Mouse (Mus musculus) lung, adult 2 months (tissue): ENCODE results near the gene Hist1h4d. TPM values are rescaled to one million over a fixed set of nuclear protein-coding genes. Genes with fewer than 3 reads are reported as not detected.
"Not testable (repeated sequence)": the region's sequence is repeated elsewhere in the genome, so short reads cannot be mapped to it uniquely, and the experiment has no call there.

Experiments used
- DNase-seq: peaks from one replicate; pipeline ENCODE4 v3.0.0; 2022
- H3K4me1 ChIP-seq: fragments of 200-500 bp; 2 replicates; pipeline ENCODE4 v1.6.1; 2011; ENCODE audit warnings: low read length; ENCODE audit not compliant: control insufficient read depth, insufficient read depth
- H3K4me3 ChIP-seq: fragments of 200-500 bp; replicated peaks from 2 replicates; pipeline ENCODE3; 2011; ENCODE audit warnings: low read depth, mild to moderate bottlenecking, control low read depth, low read length; ENCODE audit errors: extremely low read depth
- CTCF ChIP-seq: fragments of 200-500 bp; IDR thresholded peaks from 2 replicates; pipeline ENCODE4 v1.5.1; 2011; ENCODE audit warnings: mild to moderate bottlenecking, low read length, control low read depth; ENCODE audit not compliant: insufficient read depth
- POLR2A ChIP-seq: fragments of 200-500 bp; IDR thresholded peaks from 2 replicates; pipeline ENCODE4 v1.6.1; 2011; ENCODE audit warnings: low read depth, mild to moderate bottlenecking, control low read depth, low read length, borderline replicate concordance; ENCODE audit errors: extremely low read depth
- WGBS: fragments of 180-500 bp; shearing (Covaris S2); methylation state at CpG from one replicate; pipeline ENCODE4 v1.1.7; 2018; 5-methylcytosine and 5-hydroxymethylcytosine counted together
- polyA plus RNA-seq: library from polyadenylated mRNA; depleted of rRNA; stranded (reverse); fragments of >200 nt; gene quantifications from 2 replicates; pipeline ENCODE4 v1.2.3, GENCODE M21; 2012

Gene Hist1h4d
- polyA plus RNA-seq, 1 experiment, result 9.0 TPM

DNA sequence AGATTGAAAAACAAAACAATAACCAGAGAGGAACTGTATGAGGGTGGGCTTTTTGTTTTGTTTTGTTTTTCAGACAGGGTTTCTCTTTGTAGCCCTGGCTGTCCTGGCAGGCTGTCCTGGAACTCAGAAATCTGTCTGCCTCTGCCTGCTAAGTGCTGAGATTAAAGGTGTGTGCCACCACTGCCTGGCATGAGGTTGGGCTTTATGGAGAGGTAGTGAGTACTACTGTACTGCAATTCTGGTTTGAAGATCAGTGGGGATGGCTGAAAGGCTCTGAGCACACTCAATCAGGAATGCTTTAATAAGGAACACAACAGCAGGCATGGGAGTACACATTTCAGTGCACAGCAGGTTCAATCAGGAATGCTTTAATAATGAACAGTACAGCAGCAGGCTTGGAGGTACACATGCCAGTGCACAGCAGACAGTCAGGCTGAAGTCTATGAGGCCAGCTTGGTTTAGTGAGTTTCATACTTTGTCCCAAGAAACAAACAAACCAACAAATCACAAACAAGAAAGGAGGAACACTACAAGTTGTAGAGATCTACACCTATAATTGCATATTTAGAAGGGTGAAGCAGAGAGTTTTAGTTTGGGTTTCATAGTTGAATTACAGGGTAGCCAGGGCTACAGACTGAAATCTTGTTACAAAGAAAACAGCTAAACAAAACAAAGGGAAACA lies 2.1 kb downstream of the Hist1h4d start:
- no peak for DNase-seq
- TF ChIP-seq CTCF (no peak), POLR2A (no peak)
- H3K4me1 ChIP-seq, result peaks cover 2% of the 10 kb centered on the region; the same call in 1 of the 2 replicates
- H3K4me3 ChIP-seq, result no peak overlapping the region

DNA sequence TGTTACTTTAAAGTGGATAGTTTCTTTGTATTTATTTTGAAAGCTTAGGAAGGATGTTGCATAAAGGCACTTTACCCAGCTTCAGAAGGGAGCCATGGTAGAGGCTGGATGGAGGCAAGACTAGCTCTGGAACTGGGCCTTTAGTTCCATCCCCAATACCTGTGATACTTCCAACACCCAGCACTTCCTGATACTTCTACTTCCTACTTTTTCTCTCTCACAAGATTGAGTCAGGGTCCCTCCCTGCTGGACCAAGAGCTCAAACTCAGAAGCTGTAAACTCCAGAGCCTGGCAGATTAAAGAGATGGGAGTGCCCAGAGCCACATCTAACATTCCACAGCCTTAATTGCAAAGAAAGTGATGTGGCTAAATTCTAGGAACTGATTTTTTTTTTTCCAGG lies 2.9 kb downstream of the Hist1h4d start:
- Histone ChIP-seq H3K4me3 (peak overlapping the region; percentile 11), H3K4me1 (peaks cover 2% of the 10 kb centered on the region; the same call in 1 of the 2 replicates)
- peak; percentile 15 for DNase-seq
- TF ChIP-seq CTCF, result no peak
- TF ChIP-seq POLR2A, result no peak

DNA sequence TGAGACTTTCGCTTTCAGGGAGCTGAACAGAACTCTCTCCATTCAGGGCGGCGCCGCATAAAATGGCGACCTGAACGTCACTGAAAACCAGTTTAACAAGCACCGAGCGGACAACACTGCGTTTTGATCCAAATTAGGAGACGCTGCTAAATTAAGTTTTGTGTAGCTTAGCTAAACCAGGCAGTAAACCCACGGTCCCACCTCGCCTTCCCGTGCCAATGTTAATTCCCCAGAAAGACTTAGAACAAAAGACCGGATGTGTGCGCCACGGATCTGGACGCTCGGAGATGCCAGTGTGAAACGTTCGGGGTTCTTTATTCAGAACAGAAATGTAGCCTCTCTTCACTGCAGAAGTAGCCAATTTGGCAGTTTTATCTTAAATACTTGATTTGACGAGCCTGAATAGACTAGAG lies 3.6 kb downstream of the Hist1h4d start:
- DNase-seq, result peak; percentile 78
- WGBS, result under 1% methylated on average over 21 of the region's 21 CpGs

DNA sequence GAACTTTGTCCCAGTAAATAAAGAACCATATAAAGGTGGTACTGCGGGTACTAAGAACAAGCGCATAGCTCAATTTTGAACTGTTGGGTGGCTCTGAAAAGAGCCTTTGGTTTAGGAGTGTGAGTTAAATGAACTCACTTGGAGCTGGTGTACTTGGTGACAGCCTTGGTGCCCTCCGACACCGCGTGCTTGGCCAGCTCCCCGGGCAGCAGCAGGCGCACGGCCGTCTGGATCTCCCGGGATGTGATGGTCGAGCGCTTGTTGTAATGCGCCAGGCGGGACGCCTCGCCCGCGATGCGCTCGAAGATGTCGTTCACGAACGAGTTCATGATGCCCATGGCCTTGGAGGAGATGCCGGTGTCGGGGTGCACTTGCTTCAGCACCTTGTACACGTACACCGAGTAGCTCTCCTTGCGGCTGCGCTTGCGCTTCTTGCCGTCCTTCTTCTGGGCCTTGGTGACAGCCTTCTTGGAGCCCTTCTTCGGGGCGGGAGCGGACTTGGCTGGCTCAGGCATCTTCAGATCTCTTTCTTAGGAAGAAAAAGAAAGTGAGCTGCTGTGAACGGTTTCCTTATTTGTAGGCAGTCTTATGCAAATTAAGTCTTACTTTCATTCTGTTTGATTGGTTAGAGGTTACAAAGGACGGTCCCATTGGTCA lies 4.2 kb downstream of the Hist1h4d start:
- peak; percentile 63 for DNase-seq
- H3K4me3 ChIP-seq, result peak overlapping the region; percentile 91
- not testable (repeated sequence) for H3K4me1 ChIP-seq
- TF ChIP-seq POLR2A, result peak; percentile 97
- under 1% methylated on average over 34 of the region's 36 CpGs for WGBS

More for the DNA sequence above, 3.6 kb downstream of the Hist1h4d start:
- Histone ChIP-seq H3K4me1 (peaks cover 2% of the 10 kb centered on the region; the same call in 1 of the 2 replicates), H3K4me3 (peak overlapping the region; percentile 91)
- TF ChIP-seq CTCF, result no peak
- peak; percentile 59; the same call in 1 of the 2 replicates for TF ChIP-seq POLR2A

DNA sequence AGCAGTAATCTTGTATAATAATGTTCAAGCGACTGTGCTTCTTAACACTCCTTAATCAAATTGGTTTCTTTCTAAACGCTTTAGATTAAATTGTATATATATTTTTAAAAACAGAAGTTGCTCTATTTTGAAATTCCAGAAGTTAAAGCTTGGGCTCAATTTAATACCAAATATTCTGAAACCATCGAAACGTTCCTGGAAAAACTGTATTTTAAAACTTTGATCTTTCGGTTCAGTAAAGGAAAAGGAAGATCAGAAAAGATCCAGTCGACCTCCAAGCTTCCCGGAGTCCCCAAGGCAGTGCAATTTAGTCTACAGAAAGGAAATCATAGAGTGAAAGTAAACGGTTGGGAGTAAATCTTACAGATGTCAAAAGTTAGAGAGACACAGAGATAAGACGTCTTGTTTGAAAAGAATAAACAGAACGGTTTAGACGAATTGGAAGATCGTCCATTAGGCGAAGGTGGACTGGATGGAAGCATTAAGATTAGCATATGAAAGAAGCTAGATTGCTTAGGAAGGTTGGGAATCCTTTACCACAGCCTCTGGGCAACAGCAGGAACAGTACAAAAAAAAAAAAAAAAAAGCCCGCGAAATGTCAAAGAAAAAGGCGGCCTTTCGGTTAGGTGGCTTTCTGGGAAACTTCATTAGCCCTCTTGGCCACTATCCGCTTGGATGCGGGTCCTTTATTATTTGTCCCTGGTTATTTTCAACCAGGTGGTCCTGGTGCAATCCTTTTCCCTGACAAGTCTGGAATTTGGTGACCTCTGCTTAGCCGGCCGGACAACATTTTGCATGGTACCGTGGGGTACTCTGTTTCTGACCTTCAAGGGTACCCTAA lies 4.9 kb downstream of the Hist1h4d start:
- WGBS, result 2% methylated on average over 22 of the region's 22 CpGs
- peak; percentile 16 for DNase-seq
- Histone ChIP-seq H3K4me1 (peaks cover 2% of the 10 kb centered on the region; the same call in 1 of the 2 replicates), H3K4me3 (peak overlapping the region; percentile 64)
- TF ChIP-seq POLR2A (no peak), CTCF (no peak)

DNA sequence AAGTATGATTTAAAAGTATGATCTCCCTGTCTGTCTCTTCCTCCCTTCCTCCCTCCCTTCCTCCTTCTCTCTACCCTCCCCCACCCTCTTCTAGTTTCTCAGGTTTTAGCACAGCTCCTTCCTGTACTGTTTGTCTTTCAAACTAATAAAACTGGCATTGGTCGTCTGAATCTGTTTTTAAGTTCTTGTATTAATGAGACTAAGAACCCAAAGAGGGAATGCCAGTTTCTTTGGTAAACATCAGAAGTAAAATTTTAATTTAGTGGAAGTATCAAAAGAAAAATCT lies 5.5 kb downstream of the Hist1h4d start:
- DNase-seq, result no peak
- Histone ChIP-seq H3K4me1 (peaks cover 2% of the 10 kb centered on the region; the same call in 1 of the 2 replicates), H3K4me3 (no peak overlapping the region)
- WGBS, result 0% methylated on average over 1 of the region's 1 CpGs
- TF ChIP-seq POLR2A (no peak), CTCF (no peak)

DNA sequence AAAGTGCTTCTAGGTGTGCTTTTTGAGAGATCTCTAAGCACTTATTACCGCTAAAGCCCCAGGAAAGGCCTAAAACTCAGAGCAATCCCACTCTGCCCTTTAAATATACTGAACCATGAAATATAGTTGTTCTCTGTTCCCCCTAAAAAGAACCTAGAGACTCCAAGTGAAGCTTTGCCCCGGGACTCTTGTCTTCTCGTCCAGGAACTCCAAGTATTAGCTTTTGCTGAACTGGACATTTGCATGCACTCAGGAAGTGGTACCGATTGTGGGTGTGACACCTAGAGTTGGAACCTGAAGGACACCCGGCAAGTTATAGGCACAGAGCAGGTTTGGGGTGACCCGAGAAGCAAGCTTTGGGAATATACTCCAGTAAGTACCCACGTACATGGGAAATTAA lies 9.8 kb downstream of the Hist1h4d start:
- WGBS, result 87% methylated on average over 7 of the region's 7 CpGs
- DNase-seq, result no peak
- no peak overlapping the region for H3K4me3 ChIP-seq
- peaks cover 5% of the 10 kb centered on the region; the same call in 1 of the 2 replicates for H3K4me1 ChIP-seq
- no peak for TF ChIP-seq CTCF
- TF ChIP-seq POLR2A, result no peak

DNA sequence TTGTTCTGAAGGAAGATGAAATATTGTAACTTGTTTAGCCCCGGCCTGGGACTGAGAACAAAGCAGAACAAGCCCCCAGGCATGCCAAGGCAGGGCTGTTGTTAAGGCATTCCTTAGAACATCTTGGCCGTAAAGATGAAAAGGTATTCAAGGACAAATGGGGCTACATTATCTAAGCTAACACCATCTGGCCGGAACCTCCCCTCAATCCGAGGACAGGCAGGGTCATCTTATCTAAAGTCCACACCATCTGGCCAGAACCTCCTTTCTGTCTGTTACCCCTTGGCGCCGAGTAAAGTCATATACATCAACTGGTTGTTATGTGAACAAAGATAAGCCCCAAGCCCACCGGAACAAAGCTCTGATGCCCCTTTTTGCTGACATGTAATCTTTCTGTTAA lies 10.5 kb downstream of the Hist1h4d start:
- 85% methylated on average over 7 of the region's 7 CpGs for WGBS

DNA sequence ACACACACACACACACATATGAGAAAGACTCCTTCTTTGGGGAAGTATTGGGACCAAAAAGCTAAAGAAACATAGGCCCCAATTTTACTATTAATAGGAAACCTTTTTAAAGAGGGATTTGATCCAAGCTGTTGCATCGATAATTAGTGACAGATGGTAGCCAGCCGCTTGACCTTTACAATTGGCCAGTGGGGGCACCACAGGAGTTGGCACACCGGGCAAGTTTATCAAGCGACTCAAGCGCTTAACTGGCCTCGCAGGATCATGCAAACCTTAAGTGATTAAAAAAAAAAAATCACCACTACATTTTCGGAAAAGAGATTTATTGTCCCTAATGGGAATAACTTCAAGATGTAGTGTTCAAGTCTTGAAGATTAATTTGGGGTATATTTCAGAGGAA lies 11.2 kb downstream of the Hist1h4d start:
- no peak for DNase-seq
- peaks cover 5% of the 10 kb centered on the region; the same call in 1 of the 2 replicates for H3K4me1 ChIP-seq
- no peak for TF ChIP-seq POLR2A
- no peak for TF ChIP-seq CTCF
- no peak overlapping the region for H3K4me3 ChIP-seq
- WGBS, result 52% methylated on average over 7 of the region's 7 CpGs

More for the DNA sequence above, 10.5 kb downstream of the Hist1h4d start:
- H3K4me1 ChIP-seq, DNase-seq, H3K4me3 ChIP-seq: not testable (repeated sequence)

DNA sequence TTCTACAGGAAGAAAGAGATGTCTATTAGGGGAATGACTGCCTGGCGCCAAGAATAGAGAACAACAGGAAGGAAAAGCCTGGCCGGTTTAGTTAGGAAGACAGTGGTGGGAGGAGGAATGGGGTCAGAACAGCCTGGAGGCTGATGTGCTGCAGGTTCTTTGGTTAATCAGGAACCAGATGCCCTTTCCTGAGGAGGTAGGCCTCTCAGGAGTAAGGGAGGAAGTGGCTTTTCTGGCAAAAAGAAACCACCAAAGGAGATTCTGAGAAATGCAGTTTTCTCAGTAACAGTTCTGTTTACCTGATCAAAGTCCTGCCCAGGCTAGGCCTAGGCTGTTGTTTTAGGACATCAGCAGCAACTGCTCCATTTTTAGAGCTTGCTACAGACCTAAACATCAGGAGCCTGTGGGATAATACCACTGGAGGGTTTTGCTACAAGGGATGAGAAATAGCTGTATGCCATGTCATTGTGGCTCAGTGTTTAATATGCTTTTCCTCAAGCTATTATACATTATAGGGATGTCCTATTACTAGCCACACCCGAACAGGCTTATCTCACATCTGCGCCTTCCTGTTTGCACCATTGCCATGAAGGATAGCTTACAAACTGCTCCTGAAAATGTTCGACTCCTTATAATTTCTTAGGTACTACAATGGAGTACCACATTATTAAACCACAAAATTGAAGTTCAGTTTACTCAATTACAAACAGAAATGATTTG lies 11.8 kb downstream of the Hist1h4d start:
- H3K4me1 ChIP-seq, result peaks cover 5% of the 10 kb centered on the region
- TF ChIP-seq POLR2A, result no peak
- H3K4me3 ChIP-seq, result no peak overlapping the region
- no peak for DNase-seq
- 40% methylated on average over 5 of the region's 5 CpGs for WGBS
